Mouse (Mus musculus): Measurements from ENCODE around the gene Fbxl18. TPM values are rescaled to one million over a fixed set of nuclear protein-coding genes. Genes with fewer than 3 reads are reported as not detected.
"Not testable (repeated sequence)": the region's sequence is repeated elsewhere in the genome, so short reads cannot be mapped to it uniquely, and the experiment has no call there.

Fbxl18 gene
- total RNA-seq, 4 experiments from 2014 or later, result 3.7 to 5.2 (median 4.7) TPM

GRCm38 (mm10) chr5:142899932-142900533, 4.8 kb upstream of the Fbxl18 start:
- no peak for DNase-seq (ENCODE audit: low spot score)

DNA sequence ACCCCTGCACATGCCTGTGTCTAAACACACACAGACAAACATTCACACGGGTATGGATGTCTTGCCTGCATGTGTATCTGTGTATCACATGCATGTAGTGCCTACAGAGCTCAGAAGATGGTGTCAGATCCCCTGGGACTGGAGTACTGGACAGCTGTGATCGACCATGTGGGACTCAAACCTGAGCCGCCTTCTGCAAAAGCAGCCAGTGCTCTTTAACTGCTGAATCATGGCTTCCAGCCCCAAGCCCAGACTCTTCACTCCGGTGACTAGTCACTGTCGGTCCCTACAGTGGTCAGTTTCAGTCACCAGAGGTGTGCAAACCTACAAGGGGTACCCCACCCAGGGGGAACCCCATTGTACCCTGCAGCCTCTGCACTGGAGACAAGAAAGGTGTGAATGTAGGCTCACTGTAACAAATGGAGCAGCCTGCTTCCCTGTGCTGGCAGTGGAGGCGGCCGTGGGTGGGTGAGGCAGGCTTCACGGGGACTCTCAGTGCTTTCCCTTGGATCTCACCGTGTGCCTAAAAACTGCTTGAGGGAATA, 3.9 kb upstream of the Fbxl18 start:
- no peak for DNase-seq (ENCODE audit: low spot score)

- DNase-seq (ENCODE audit: low spot score), result no peak
These were observed 3.1 kb upstream of the Fbxl18 start for GRCm38 (mm10) chr5:142898316-142898715.

DNA sequence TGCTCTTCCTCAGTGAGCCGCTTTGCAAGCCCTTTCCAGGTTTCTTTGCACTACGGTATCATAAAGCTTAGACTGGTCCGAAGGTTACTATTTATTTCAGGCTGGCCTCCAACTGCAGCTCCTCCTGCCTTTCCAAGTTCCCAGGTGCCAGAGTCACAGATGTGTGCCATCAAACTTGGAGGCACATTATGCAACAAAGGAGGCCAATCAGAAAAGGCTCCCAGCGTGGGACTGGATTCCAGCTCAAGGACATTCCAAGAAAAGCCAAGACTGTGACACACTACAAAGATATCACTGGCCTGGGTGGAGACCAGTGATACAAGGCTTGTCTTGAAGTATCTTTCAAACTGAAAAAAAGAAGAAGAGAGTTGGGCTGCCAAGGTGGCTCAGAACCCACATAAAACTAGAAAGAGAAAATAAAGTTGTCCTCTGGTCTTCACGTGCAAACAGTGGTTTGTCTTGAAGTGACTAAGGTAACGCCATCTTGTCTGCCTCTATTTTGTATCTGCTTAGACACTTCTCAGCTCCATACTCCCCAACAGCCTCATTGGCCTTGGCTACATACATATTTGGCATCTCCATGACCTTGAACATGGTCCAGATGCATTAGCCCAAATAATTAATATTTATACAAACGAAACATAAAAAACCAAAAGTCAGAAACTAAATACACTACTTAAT, 2.5 kb upstream of the Fbxl18 start:
- no peak for DNase-seq (ENCODE audit: low spot score)

DNA sequence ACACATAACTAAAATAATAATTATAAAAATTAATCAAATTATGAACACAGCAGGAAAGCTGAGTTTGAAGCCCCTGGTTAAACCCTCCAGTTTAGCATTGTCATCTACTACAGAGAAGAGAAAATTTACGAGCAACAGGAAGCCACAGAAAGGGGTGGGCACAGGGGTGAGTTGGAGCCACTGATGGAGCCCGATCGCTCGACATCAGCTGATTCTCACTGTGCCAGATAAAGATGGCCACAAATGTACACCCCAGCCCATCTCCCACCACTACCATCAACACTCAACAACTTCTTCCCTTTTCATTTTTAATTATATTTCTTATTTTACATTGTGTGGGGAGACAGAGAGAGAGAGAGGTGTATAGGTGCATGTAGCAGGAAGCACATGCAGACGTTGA, 1.5 kb upstream of the Fbxl18 start:
- DNase-seq (ENCODE audit: low spot score), result no peak

GRCm38 (mm10) chr5:142896192-142896591, 971 bp upstream of the Fbxl18 start:
- DNase-seq (ENCODE audit: low spot score), result no peak

GRCm38 (mm10) chr5:142891396-142891795, 3.8 kb downstream of the Fbxl18 start:
- no peak for DNase-seq (ENCODE audit: low spot score)

DNA sequence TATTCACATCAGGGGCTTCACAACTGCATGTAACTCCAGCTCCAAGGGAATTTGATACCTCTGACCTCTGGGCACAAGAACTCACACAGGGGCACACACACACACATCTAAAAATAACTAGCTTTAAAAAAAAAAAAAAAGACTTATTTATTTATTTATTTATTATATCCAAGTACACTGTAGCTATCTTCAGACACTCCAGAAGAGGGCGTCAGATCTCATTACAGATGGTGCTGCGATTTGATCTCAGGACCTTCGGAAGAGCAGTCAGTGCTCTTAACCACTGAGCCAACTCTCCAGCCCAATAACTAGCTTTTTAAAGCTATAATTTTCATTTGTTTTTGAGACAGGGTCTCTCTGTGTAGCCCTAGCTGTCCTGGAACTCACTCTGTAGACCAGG, 7.7 kb downstream of the Fbxl18 start:
- DNase-seq (ENCODE audit: low spot score), result not testable (repeated sequence)

DNA sequence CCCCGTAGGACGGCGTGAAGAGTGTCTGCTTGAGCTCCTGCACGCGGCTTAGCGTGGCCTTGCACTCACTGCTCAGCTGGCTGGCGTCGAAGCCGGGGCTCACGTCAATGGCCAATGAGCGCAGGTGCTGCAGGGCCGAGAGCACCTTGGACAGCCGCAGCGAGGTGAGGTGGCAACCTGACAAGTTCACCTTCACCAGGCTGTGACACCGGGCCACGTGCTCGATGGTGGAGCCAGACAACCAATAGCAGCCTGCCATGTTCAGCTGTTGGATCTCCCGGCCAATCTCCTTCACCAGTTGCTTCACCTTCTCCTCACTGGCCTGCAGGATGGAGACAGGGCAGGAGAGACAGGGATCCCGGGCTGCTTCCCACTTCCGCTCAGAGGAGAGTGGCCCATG, 8.5 kb downstream of the Fbxl18 start:
- DNase-seq (ENCODE audit: low spot score), result no peak

- no peak for DNase-seq (ENCODE audit: low spot score)
These were observed 9.0 kb downstream of the Fbxl18 start for GRCm38 (mm10) chr5:142886181-142886580.

DNA sequence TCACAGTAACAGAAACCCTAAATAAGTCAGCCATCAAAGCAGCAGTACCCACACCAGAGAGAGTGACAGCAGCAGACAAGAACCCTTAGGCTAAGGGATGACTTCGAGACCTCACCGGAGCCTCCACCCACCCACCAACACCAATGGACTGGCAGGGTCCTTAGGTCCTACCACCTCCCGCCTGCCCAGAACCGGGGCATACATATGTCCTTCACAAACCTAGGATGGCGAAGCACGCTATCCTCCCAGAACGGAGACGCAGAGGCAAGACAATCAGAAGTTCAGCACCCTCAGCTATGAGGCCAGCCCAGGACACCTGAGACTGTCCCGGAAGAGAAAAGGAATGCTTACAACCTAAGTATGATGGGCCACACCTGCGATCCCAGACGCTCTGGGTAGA, 12.8 kb downstream of the Fbxl18 start:
- no peak for DNase-seq (ENCODE audit: low spot score)

DNA sequence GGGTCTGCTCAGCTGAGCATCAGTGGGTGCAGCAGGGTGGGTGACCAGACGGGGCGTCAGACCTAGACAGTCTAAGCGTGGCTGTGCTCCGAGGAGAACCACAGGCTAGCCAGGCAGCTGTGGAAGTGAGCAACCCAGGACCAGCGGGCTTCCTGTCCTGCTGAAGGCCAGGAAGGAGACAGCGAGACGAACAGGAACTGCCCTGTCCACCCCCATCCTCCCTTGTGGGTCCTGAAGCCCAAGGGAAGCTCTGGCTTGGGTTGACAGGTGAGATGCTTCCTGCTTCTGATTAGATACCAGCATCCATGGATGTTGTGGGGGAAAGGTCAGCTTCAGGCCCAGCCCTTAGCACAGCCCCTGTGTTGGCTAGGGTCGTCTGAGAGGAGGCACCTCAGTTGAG, 13.3 kb downstream of the Fbxl18 start:
- no peak for DNase-seq (ENCODE audit: low spot score)

GRCm38 (mm10) chr5:142880806-142881516, 14.3 kb downstream of the Fbxl18 start:
- DNase-seq (ENCODE audit: low spot score), result peak; percentile 62

DNA sequence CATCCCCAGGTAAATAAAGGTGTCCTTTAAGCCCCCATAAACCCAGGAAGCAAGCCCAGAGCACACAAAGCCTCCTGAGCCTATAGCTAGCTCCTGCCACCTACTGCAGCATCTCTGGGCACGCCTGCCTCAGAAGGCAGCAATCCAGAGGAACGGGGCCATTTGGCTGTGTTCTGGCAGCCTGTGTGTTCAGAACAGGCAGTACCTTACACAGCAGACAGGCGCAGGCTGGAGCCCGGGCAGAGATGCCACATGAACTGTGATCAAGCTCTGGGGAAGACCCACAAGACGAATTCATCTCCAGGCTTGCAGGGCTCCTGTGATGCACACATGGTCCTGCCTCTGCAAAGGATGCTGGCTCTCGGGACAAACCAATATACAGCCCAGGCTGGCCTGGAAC, 15.0 kb downstream of the Fbxl18 start:
- DNase-seq (ENCODE audit: low spot score), result no peak

GRCm38 (mm10) chr5:142879318-142880175, 15.7 kb downstream of the Fbxl18 start:
- DNase-seq (ENCODE audit: low spot score), result peak; percentile 79

- DNase-seq (ENCODE audit: low spot score), result no peak
These were observed 16.7 kb downstream of the Fbxl18 start for GRCm38 (mm10) chr5:142878570-142878969.

GRCm38 (mm10) chr5:142877337-142878280, 17.6 kb downstream of the Fbxl18 start:
- DNase-seq (ENCODE audit: low spot score), result peak; percentile 72

- no peak for DNase-seq (ENCODE audit: low spot score)
These were observed 18.3 kb downstream of the Fbxl18 start for GRCm38 (mm10) chr5:142876896-142877295.

GRCm38 (mm10) chr5:142875513-142875905, 19.7 kb downstream of the Fbxl18 start:
- DNase-seq (ENCODE audit: low spot score), result no peak

DNA sequence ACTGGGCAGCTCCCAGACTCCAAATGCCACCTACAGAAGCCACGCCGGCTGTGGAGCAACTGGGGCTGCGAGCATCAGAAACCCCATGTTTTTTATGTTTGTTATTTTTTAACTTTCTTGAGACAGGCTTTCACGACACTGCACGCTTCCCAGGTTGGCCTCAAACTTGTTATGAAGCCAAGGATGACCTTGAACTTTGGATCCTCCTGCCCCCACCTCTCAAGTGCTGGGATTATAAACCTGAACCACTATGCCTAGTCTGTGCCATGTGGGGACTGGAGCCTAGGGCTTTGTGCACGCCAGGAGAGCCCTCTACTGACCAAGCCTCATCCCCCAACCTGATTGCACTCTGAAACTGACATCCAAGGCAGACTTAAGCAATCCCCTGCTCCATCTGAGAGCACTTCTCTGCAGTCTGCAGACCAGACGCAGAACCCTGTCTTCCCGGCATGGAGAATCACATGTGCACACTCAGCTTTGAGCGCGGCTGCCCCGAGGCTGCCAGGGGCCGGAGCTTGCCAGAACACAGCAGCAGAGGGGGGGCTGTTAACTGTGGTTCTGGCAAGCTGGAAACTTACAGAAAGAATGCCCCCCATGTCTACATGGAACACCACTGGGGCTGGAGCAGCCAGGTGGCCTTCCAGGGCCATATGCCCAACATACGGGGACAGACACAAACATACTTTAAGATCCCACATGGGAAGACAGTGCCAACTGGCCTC, 20.3 kb downstream of the Fbxl18 start:
- no peak for DNase-seq (ENCODE audit: low spot score)
